Mouse (Mus musculus) ES-E14 (cell line): Measurements from ENCODE around the gene Cntnap3. TPM values are rescaled to one million over a fixed set of nuclear protein-coding genes. Genes with fewer than 3 reads are reported as not detected.

ENCODE experiments used
- DNase-seq: peaks from one replicate; pipeline ENCODE4 v3.0.0-alpha.2; 2013; ENCODE audit warnings: low read depth, low spot score
- H3K27ac ChIP-seq: 2 replicates; pipeline ENCODE4 v1.5.1; 2012; ENCODE audit warnings: low read depth, mild to moderate bottlenecking, low read length, moderate library complexity, mixed read lengths; ENCODE audit not compliant: poor library complexity, insufficient read depth, severe bottlenecking
- H3K36me3 ChIP-seq: 2 replicates; pipeline ENCODE4 v1.6.1; 2012; ENCODE audit warnings: mild to moderate bottlenecking, low read length, moderate library complexity, mixed read lengths; ENCODE audit not compliant: control insufficient read depth, poor library complexity, insufficient read depth, severe bottlenecking
- H3K4me1 ChIP-seq, 2 experiments: fragments of 150-350 bp in 1 of 2; sonication (generic) in 1 of 2; 2 replicates each; pipeline ENCODE4 v1.6.1; 2012; ENCODE audit warnings: low read length in 2 of 2, mild to moderate bottlenecking in 1 of 2, mixed read lengths in 1 of 2; ENCODE audit not compliant: control insufficient read depth in 2 of 2, insufficient read depth in 2 of 2, poor library complexity in 1 of 2
- H3K4me3 ChIP-seq, 2 experiments: fragments of 150-350 bp in 1 of 2; sonication (generic) in 1 of 2; 2 replicates each; pipeline ENCODE4 v1.5.1; 2012; ENCODE audit warnings: low read length in 2 of 2, low read depth in 1 of 2, mild to moderate bottlenecking in 1 of 2, mixed read lengths in 1 of 2; ENCODE audit not compliant: insufficient read depth in 1 of 2, poor library complexity in 1 of 2, severe bottlenecking in 1 of 2
- H3K9ac ChIP-seq: 2 replicates; pipeline ENCODE4 v1.6.1; 2012; ENCODE audit warnings: low read depth, mild to moderate bottlenecking, low read length, mixed read lengths; ENCODE audit not compliant: poor library complexity, insufficient read depth, severe bottlenecking
- H3K9me3 ChIP-seq: fragments of 150-350 bp; sonication (generic); 2 replicates; pipeline ENCODE4 v1.6.1; 2012; ENCODE audit warnings: low read depth, mild to moderate bottlenecking, low read length; ENCODE audit not compliant: control insufficient read depth, insufficient read depth
- CHD2 ChIP-seq: IDR thresholded peaks from 2 replicates; pipeline ENCODE4 v1.6.1; 2014; ENCODE audit warnings: mild to moderate bottlenecking, low read depth, low read length, inconsistent platforms
- HCFC1 ChIP-seq: IDR thresholded peaks from 2 replicates; pipeline ENCODE4 v1.6.1; 2012; ENCODE audit warnings: low read length, inconsistent platforms, borderline replicate concordance; ENCODE audit not compliant: insufficient read depth
- MAFK ChIP-seq: IDR thresholded peaks from 2 replicates; pipeline ENCODE4 v1.6.1; 2014; ENCODE audit warnings: mild to moderate bottlenecking, low read depth, low read length, inconsistent platforms; ENCODE audit not compliant: insufficient read depth
- ZC3H11A ChIP-seq: IDR thresholded peaks from 2 replicates; pipeline ENCODE4 v1.6.1; 2012; ENCODE audit warnings: low read depth, mild to moderate bottlenecking, inconsistent platforms, low read length, borderline replicate concordance
- ZNF384 ChIP-seq: IDR thresholded peaks from 2 replicates; pipeline ENCODE4 v1.6.1; 2012; ENCODE audit warnings: low read depth, low read length, inconsistent platforms
- in situ Hi-C, 2 experiments: fragments of 600-800 bp; cut with MboI; formaldehyde crosslinking; loops; one replicate each; pipeline ENCODE4 v1.15.1; 2025; ENCODE audit warnings: low sequenced_read_pairs in 2 of 2, inconsistent platforms in 1 of 2; ENCODE audit not compliant: unreplicated experiment in 2 of 2
- total RNA-seq: library from RNA; depleted of rRNA; stranded (reverse); fragments of 300-350 nt; gene quantifications from 2 replicates; pipeline ENCODE4 v1.2.3, GENCODE M21; 2012; rRNA removed

The Cntnap3 gene
- total RNA-seq, 1 experiment: 0.62 TPM

- no peaks in the 10 kb centered on the region for H3K4me1 ChIP-seq
- H3K27ac ChIP-seq: no peak overlapping the region
- TF ChIP-seq MAFK: no peak
- no peak for TF ChIP-seq HCFC1
- no peak for TF ChIP-seq ZNF384
- no peak for TF ChIP-seq ZC3H11A
- TF ChIP-seq CHD2: no peak
- in situ Hi-C loops: no loop called here
- H3K36me3 ChIP-seq: no peaks in the 10 kb centered on the region
- H3K9ac ChIP-seq: no peak overlapping the region
- no peaks in the 10 kb centered on the region for H3K9me3 ChIP-seq
- no peak overlapping the region for H3K4me3 ChIP-seq
- DNase-seq: no peak
Observed at GRCm38 (mm10) chr13:64745383-64745782, 158.4 kb downstream of the Cntnap3 start.

DNA sequence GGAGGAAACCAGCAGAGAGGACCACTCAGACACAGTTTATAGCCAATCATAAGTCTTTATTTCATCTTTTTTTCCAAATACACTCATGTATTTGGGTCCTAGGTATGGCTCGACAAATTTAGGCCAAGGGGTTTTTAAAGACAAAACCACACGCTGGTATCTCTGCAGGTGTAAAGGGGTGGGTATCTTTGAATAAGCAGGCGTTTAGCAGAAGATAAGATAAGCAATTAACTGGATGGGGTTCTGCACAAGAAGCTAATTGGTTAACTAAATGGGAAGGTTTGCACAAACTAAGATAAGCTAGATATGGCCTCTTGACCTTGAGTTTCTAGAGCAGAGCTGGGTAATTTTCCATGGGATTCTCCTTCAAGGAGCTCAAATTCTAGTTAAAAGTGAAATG lies 171.5 kb downstream of the Cntnap3 start:
- TF ChIP-seq ZNF384 (no peak), HCFC1 (no peak), ZC3H11A (no peak)
- Histone ChIP-seq H3K27ac (no peak overlapping the region), H3K9me3 (no peaks in the 10 kb centered on the region), H3K9ac (no peak overlapping the region), H3K4me1 (no peaks in the 10 kb centered on the region), H3K4me3 (no peak overlapping the region), H3K36me3 (no peaks in the 10 kb centered on the region)
- no peak for DNase-seq
- in situ Hi-C loops: no loop called here

- H3K27ac ChIP-seq: no peak overlapping the region
- no peak for TF ChIP-seq HCFC1
- TF ChIP-seq CHD2: no peak
- TF ChIP-seq MAFK: no peak
- no peak for TF ChIP-seq ZNF384
- TF ChIP-seq ZC3H11A: no peak
- no peaks in the 10 kb centered on the region for H3K9me3 ChIP-seq
- no peak overlapping the region for H3K9ac ChIP-seq
- H3K4me1 ChIP-seq: no peaks in the 10 kb centered on the region
- in situ Hi-C loops: no loop called here
- no peak overlapping the region for H3K4me3 ChIP-seq
- DNase-seq: no peak
- H3K36me3 ChIP-seq: no peaks in the 10 kb centered on the region
Observed at GRCm38 (mm10) chr13:64716791-64717190, 187.0 kb downstream of the Cntnap3 start.

- in situ Hi-C loops: no loop called here
- TF ChIP-seq ZC3H11A: no peak
- no peak for TF ChIP-seq CHD2
- no peak for TF ChIP-seq MAFK
- TF ChIP-seq HCFC1: no peak
- no peak for TF ChIP-seq ZNF384
- H3K36me3 ChIP-seq: no peaks in the 10 kb centered on the region
- no peak overlapping the region for H3K4me3 ChIP-seq
- H3K27ac ChIP-seq: no peak overlapping the region
- H3K4me1 ChIP-seq: no peaks in the 10 kb centered on the region
- H3K9me3 ChIP-seq: no peaks in the 10 kb centered on the region
- no peak overlapping the region for H3K9ac ChIP-seq
- DNase-seq: no peak
Observed at GRCm38 (mm10) chr13:64692463-64692862, 211.3 kb downstream of the Cntnap3 start.

Other genes starting within 250 kb of the Cntnap3 start
- not detected in 2 replicates for gene Spata31, start 13.5 kb upstream of the Cntnap3 start, total RNA-seq
- not detected in 2 replicates for gene Spata31d1c, start 129.1 kb upstream of the Cntnap3 start, total RNA-seq
- not detected in 2 replicates for gene Prss47, start 148.8 kb upstream of the Cntnap3 start, total RNA-seq
- gene Mfsd14b, start 209.0 kb upstream of the Cntnap3 start, total RNA-seq: 43.1 and 56.2 TPM in 2 replicates
- not detected in 2 replicates for gene Olfr465-ps1, start 234.1 kb upstream of the Cntnap3 start, total RNA-seq
- gene Olfr466, start 246.3 kb upstream of the Cntnap3 start, total RNA-seq: not detected in 2 replicates